ENCODE assay signal across 24 mouse cellular contexts in the genomic region with DNA sequence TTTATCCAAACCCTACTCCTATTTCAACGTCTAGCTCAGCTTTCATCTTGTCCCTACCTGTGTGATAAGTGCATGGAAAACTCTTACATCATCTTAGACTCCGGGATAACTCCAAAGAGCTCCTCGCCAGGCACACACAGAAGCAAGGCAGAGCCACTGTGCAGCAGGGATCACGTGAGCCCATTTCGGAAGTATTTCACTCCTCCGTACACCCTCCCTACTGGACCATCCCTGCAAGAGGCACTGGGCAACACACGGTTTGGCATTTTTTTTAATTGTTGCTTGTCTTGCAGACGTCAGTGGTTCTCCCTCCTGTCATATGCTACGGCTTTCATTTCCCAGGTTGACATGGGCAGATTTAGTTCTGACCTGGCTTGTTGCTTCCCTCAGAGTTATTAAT.
DNase-seq lines count a peak whose midpoint lies in the region; ATAC-seq and TF ChIP-seq lines count a peak whose summit lies in the region.
"Had no signal": no experiment of that assay in that cellular context is flagged by ENCODE, and none has a peak within 500 bp of the region (broad histone marks: within the 10 kb centered on the region; RNA-seq: fewer than 3 reads in every experiment).

No protein-coding gene starts in this region.

- intact Hi-C loops in heart, adult 2 months (cut with DNase I) = loop anchor here (5.0 kb wide), 1 partner anchor 319 kb away; no protein-coding TSS in a partner anchor

- H3K9ac ChIP-seq in heart, adult 2 months (ENCODE audit: low read depth, low read length) = 0 out of 2 replicates have a peak overlapping the region, but pooled peaks have one; percentile 26
- H3K9ac ChIP-seq in intestine, embryonic 14.5 days (ENCODE audit: low read length) = no peak overlapping the region
- no peak overlapping the region for H3K9ac ChIP-seq in intestine, postnatal 0 days (ENCODE audit: low read depth, low read length)
- no peak overlapping the region for H3K9ac ChIP-seq in kidney, postnatal 0 days (ENCODE audit: low read depth, low read length)
- H3K9ac ChIP-seq: embryonic facial prominence, embryonic 12.5 days; forebrain, embryonic 13.5 days; forebrain, embryonic 15.5 days had no signal

- ATAC-seq in intestine, embryonic 14.5 days (replicated peaks; ENCODE audit: low FRiP score, low TSS enrichment, low read depth) = peak; percentile 28; the same call in 1 of the 2 replicates
- ATAC-seq in intestine, postnatal 0 days = no peak
- no peak; the same call in 1 of the 2 replicates for ATAC-seq in kidney, postnatal 0 days (replicated peaks; ENCODE audit: low FRiP score, low read depth)
- ATAC-seq: activated CD4-positive, CD25-positive, alpha-beta regulatory T cell, adult 4 months; CD4-positive, CD25-positive, alpha-beta regulatory T cell, adult 4 months; forebrain, embryonic 13.5 days; forebrain, embryonic 15.5 days; Patski had no signal

- H3K27ac ChIP-seq in heart, adult 2 months = no peak overlapping the region; the same call in 1 of the 2 replicates
- no peak overlapping the region for H3K27ac ChIP-seq in heart, embryonic 10.5 days
- no peak overlapping the region for H3K27ac ChIP-seq in intestine, embryonic 14.5 days (ENCODE audit: low read depth)
- no peak overlapping the region for H3K27ac ChIP-seq in intestine, postnatal 0 days (ENCODE audit: low read depth, low read length)
- no peak overlapping the region for H3K27ac ChIP-seq in kidney, postnatal 0 days
- H3K27ac ChIP-seq: embryonic facial prominence, embryonic 10.5 days; embryonic facial prominence, embryonic 12.5 days; forebrain, embryonic 13.5 days; forebrain, embryonic 15.5 days had no signal

- TF ChIP-seq EP300 in heart, adult 2 months (IDR thresholded peaks at IDR 0.05; ENCODE audit: insufficient read depth, low read depth, low read length) = no peak

- no peaks in the 10 kb centered on the region for H3K27me3 ChIP-seq in heart, adult 2 months (ENCODE audit: control insufficient read depth, insufficient read depth, low read length)
- H3K27me3 ChIP-seq in heart, embryonic 10.5 days (ENCODE audit: insufficient read depth, poor library complexity, severe bottlenecking) = no peaks in the 10 kb centered on the region
- H3K27me3 ChIP-seq in intestine, embryonic 14.5 days (replicated peaks; ENCODE audit: control insufficient read depth, insufficient read depth, low read length) = no peaks in the 10 kb centered on the region
- H3K27me3 ChIP-seq in intestine, postnatal 0 days (replicated peaks; ENCODE audit: control insufficient read depth, insufficient read depth, low read length) = no peaks in the 10 kb centered on the region
- no peaks in the 10 kb centered on the region for H3K27me3 ChIP-seq in kidney, postnatal 0 days (ENCODE audit: insufficient read depth, low read length)
- H3K27me3 ChIP-seq: CH12.LX; embryonic facial prominence, embryonic 12.5 days; forebrain, embryonic 13.5 days; forebrain, embryonic 15.5 days; Patski had no signal

- H3K9me3 ChIP-seq in heart, embryonic 10.5 days = no peaks in the 10 kb centered on the region
- no peaks in the 10 kb centered on the region for H3K9me3 ChIP-seq in intestine, embryonic 14.5 days (ENCODE audit: control insufficient read depth, low read length)
- no peaks in the 10 kb centered on the region for H3K9me3 ChIP-seq in intestine, postnatal 0 days (ENCODE audit: control insufficient read depth)
- H3K9me3 ChIP-seq in kidney, postnatal 0 days (replicated peaks; ENCODE audit: low read length) = no peaks in the 10 kb centered on the region
- H3K9me3 ChIP-seq: embryonic facial prominence, embryonic 10.5 days; embryonic facial prominence, embryonic 12.5 days; forebrain, embryonic 13.5 days; forebrain, embryonic 15.5 days; G1E had no signal

- H3K79me2 ChIP-seq in heart, adult 2 months (replicated peaks; ENCODE audit: control insufficient read depth, insufficient read depth, low read length) = no peaks in the 10 kb centered on the region

- no peak overlapping the region for H3K4me2 ChIP-seq in intestine, embryonic 14.5 days (ENCODE audit: low read length)
- H3K4me2 ChIP-seq in intestine, postnatal 0 days (replicated peaks; ENCODE audit: low read depth) = no peak overlapping the region
- no peak overlapping the region for H3K4me2 ChIP-seq in kidney, postnatal 0 days (ENCODE audit: low read length)
- H3K4me2 ChIP-seq: embryonic facial prominence, embryonic 12.5 days; forebrain, embryonic 13.5 days; forebrain, embryonic 15.5 days had no signal

- no peak for DNase-seq in heart, adult 2 months
- no peak for DNase-seq in heart, embryonic 10.5 days (ENCODE audit: low spot score)
- no peak for DNase-seq in intestine, embryonic 14.5 days (ENCODE audit: low spot score)
- DNase-seq in kidney, postnatal 0 days (ENCODE audit: low spot score) = peak; percentile 32
- no peak for DNase-seq in kidney, adult 11 months
- DNase-seq: adrenal gland, adult 8-10 months; adrenal gland, postnatal 14 days; adrenal gland, postnatal 36 days; B cell, adult 2 months; cerebellum, adult 11-12 months; cerebellum, adult 2 months; cerebellum, adult 9-10 months; cerebellum, postnatal 10 days; cerebellum, postnatal 25 days had no signal

- peaks cover 5% of the 10 kb centered on the region for H3K36me3 ChIP-seq in heart, adult 2 months (ENCODE audit: control insufficient read depth, insufficient read depth, low read length)
- H3K36me3 ChIP-seq in heart, embryonic 10.5 days = no peaks in the 10 kb centered on the region
- no peaks in the 10 kb centered on the region for H3K36me3 ChIP-seq in intestine, embryonic 14.5 days (ENCODE audit: control insufficient read depth, insufficient read depth, low read length)
- H3K36me3 ChIP-seq in intestine, postnatal 0 days (ENCODE audit: control insufficient read depth, insufficient read depth) = no peaks in the 10 kb centered on the region
- H3K36me3 ChIP-seq in kidney, postnatal 0 days (ENCODE audit: insufficient read depth, low read length) = no peaks in the 10 kb centered on the region
- H3K36me3 ChIP-seq: embryonic facial prominence, embryonic 10.5 days; embryonic facial prominence, embryonic 12.5 days; forebrain, embryonic 15.5 days; G1E had no signal

- TF ChIP-seq POLR2A in heart, adult 2 months (IDR thresholded peaks at IDR 0.05; ENCODE audit: insufficient read depth, low read depth, low read length) = no peak

- TF ChIP-seq CTCF in heart, adult 2 months (IDR thresholded peaks at IDR 0.05) = no peak
- no peak for TF ChIP-seq CTCF in intestine, postnatal 0 days (IDR thresholded peaks at IDR 0.05; ENCODE audit: low read depth)
- TF ChIP-seq CTCF in kidney, postnatal 0 days (IDR thresholded peaks at IDR 0.05; ENCODE audit: low read depth) = no peak

- WGBS in heart, adult 2 months = 48% methylated on average over 9 of the region's 9 CpGs
- 54% methylated on average over 9 of the region's 9 CpGs for WGBS in heart, embryonic 10.5 days
- WGBS in intestine, embryonic 14.5 days = 37% methylated on average over 9 of the region's 9 CpGs
- WGBS in intestine, postnatal 0 days = 60% methylated on average over 9 of the region's 9 CpGs
- 43% methylated on average over 9 of the region's 9 CpGs for WGBS in kidney, postnatal 0 days

- H3K4me1 ChIP-seq in heart, adult 2 months (ENCODE audit: control insufficient read depth, insufficient read depth, low read length) = peaks cover 13% of the 10 kb centered on the region
- H3K4me1 ChIP-seq in heart, embryonic 10.5 days = peaks cover 46% of the 10 kb centered on the region
- H3K4me1 ChIP-seq in intestine, embryonic 14.5 days (replicated peaks; ENCODE audit: control insufficient read depth, insufficient read depth, low read length) = peaks cover 17% of the 10 kb centered on the region
- 0 out of 2 replicates have a peak, but pooled peaks cover 9% of the 10 kb centered on the region for H3K4me1 ChIP-seq in intestine, postnatal 0 days (replicated peaks; ENCODE audit: control insufficient read depth, insufficient read depth, low read length)
- H3K4me1 ChIP-seq in kidney, postnatal 0 days (replicated peaks; ENCODE audit: insufficient read depth, low read length) = peaks cover 17% of the 10 kb centered on the region

- no peak overlapping the region for H3K4me3 ChIP-seq in heart, adult 2 months
- no peak overlapping the region for H3K4me3 ChIP-seq in heart, embryonic 10.5 days
- no peak overlapping the region for H3K4me3 ChIP-seq in intestine, embryonic 14.5 days (ENCODE audit: low read depth, low read length)
- no peak overlapping the region for H3K4me3 ChIP-seq in intestine, postnatal 0 days (ENCODE audit: low read depth, low read length)
- H3K4me3 ChIP-seq in kidney, postnatal 0 days (replicated peaks; ENCODE audit: low read depth, low read length) = no peak overlapping the region
- H3K4me3 ChIP-seq: embryonic facial prominence, embryonic 10.5 days; embryonic facial prominence, embryonic 12.5 days; forebrain, embryonic 13.5 days; forebrain, embryonic 15.5 days had no signal
